In the genomic region with DNA sequence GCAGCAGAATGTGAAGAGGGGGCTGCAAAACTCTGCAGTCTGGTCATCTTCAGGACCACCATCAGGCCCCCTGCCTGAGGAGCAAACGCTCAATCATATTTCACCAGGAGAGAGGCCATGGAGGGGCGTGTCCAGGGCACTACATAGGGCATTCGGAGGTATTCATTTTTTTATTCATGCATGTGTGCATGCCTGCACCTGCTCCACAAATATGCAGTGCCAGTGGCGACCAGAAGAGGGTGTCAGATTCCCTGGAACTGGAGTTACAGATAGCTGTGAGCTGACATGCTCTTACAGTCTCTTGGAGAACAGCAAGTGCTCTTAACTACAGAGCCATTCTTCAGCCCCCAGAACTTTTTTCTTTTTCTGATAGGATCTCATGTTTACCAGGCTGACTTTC, we compare ENCODE assay signal across 10 mouse cellular contexts. TPM values are rescaled to one million over a fixed set of nuclear protein-coding genes. Genes with fewer than 3 reads are reported as not detected.
DNase-seq lines count a peak whose midpoint lies in the region; ATAC-seq and TF ChIP-seq lines count a peak whose summit lies in the region.
"Had no signal": no experiment of that assay in that cellular context is flagged by ENCODE, and none has a peak within 500 bp of the region (broad histone marks: within the 10 kb centered on the region; RNA-seq: fewer than 3 reads in every experiment).

No protein-coding gene starts in this region.

- H3K27ac ChIP-seq in ES-Bruce4 (ENCODE audit: insufficient read depth, low read length), result no peak overlapping the region
- no peak overlapping the region for H3K27ac ChIP-seq in liver, postnatal 0 days (ENCODE audit: low read depth)

- H3K36me3 ChIP-seq in ES-Bruce4 (ENCODE audit: control insufficient read depth, insufficient read depth, low read length, poor library complexity, severe bottlenecking), result no peaks in the 10 kb centered on the region
- H3K36me3 ChIP-seq in liver, postnatal 0 days (replicated peaks; ENCODE audit: insufficient read depth, low read length), result no peaks in the 10 kb centered on the region

- H3K27me3 ChIP-seq in ES-Bruce4 (ENCODE audit: control insufficient read depth, insufficient read depth, low read length, poor library complexity, severe bottlenecking), result no peaks in the 10 kb centered on the region
- H3K27me3 ChIP-seq in liver, postnatal 0 days (ENCODE audit: insufficient read depth, low read length), result no peaks in the 10 kb centered on the region

- H3K4me1 ChIP-seq in ES-Bruce4 (ENCODE audit: control insufficient read depth, insufficient read depth, low read length), result no peaks in the 10 kb centered on the region
- H3K4me1 ChIP-seq in liver, postnatal 0 days (ENCODE audit: insufficient read depth), result no peaks in the 10 kb centered on the region

- no peak overlapping the region for H3K4me2 ChIP-seq in liver, postnatal 0 days (ENCODE audit: low read depth, low read length)

- H3K9me3 ChIP-seq in ES-Bruce4 (replicated peaks; ENCODE audit: control insufficient read depth, insufficient read depth, low read length, poor library complexity, severe bottlenecking), result no peaks in the 10 kb centered on the region
- no peaks in the 10 kb centered on the region for H3K9me3 ChIP-seq in liver, postnatal 0 days (ENCODE audit: low read length)

- no peak overlapping the region for H3K4me3 ChIP-seq in ES-Bruce4 (ENCODE audit: low read depth, low read length)
- H3K4me3 ChIP-seq in liver, postnatal 0 days (ENCODE audit: low read depth, low read length), result no peak overlapping the region

- TF ChIP-seq POLR2A in ES-Bruce4 (IDR thresholded peaks at IDR 0.05; ENCODE audit: insufficient read depth, low read length), result no peak

- 32% methylated on average over 4 of the region's 4 CpGs for WGBS in liver, postnatal 0 days (ENCODE audit: insufficient replicate concordance)

- TF ChIP-seq EP300 in ES-Bruce4 (IDR thresholded peaks at IDR 0.05; ENCODE audit: insufficient read depth, low read depth, low read length), result no peak
- TF ChIP-seq EP300 in liver, postnatal 0 days (IDR thresholded peaks at IDR 0.05; ENCODE audit: low read depth), result no peak

- no peak overlapping the region for H3K9ac ChIP-seq in ES-Bruce4 (ENCODE audit: low read depth, poor library complexity, severe bottlenecking)
- no peak overlapping the region for H3K9ac ChIP-seq in liver, postnatal 0 days (replicated peaks)

- ATAC-seq in liver, postnatal 0 days, result peak; percentile 67; the same call in 1 of the 2 replicates
- ATAC-seq in inflammation-experienced regulatory T-cells, adult 6 months, result no peak

- DNase-seq in 3T3-L1 (ENCODE audit: low read depth, low spot score), result peak; percentile 75
- DNase-seq in cerebellum, adult 9-10 months, result peak; percentile 43
- peak; percentile 57 for DNase-seq in forelimb bud, embryonic 11.5 days (ENCODE audit: low read depth, low spot score)
- peak; percentile 37 to 86 for DNase-seq in layer of hippocampus, adult 18-20 months (ENCODE audit: low spot score in 2 of 2)
- DNase-seq in liver, postnatal 0 days, result peak; percentile 79
- peak; percentile 68 for DNase-seq in right cerebral cortex, adult 18-20 months

- peak; percentile 71 for TF ChIP-seq CTCF in ES-Bruce4 (IDR thresholded peaks at IDR 0.05; ENCODE audit: low read depth, low read length)
- TF ChIP-seq CTCF in liver, postnatal 0 days (IDR thresholded peaks at IDR 0.05; ENCODE audit: low read depth), result peak; percentile 80

RNA-seq across cellular contexts. Expression of a gene that starts 56.4 kb away (rescaled TPM):
- polyA plus RNA-seq in ES-Bruce4 (2011; ENCODE audit: insufficient read depth, insufficient read length, low read depth, missing spikeins), result not detected in 2 replicates
- 1 to 10 TPM in 1 of 2 experiments, under 1 TPM in 1; 0.53 to 1.1 TPM for total RNA-seq in layer of hippocampus, adult 18-20 months (2021)
- not detected in 2 replicates for polyA plus RNA-seq in liver, postnatal 0 days (2015; fragmentation: Nextera tagmentation; extraction: Ambion mirVana)
- not detected for polyA plus RNA-seq in inflammation-experienced regulatory T-cells, adult 6 months (2017; shearing (Covaris generic))
- polyA plus RNA-seq: gonadal fat pad, adult 2 months; stomach, embryonic 14.5 days had no signal
